Mouse (Mus musculus): ENCODE results near the gene Vps18. TPM values are rescaled to one million over a fixed set of nuclear protein-coding genes. Genes with fewer than 3 reads are reported as not detected.

The Vps18 gene
- polyA plus RNA-seq, 1 experiment: 0.73 TPM

DNA sequence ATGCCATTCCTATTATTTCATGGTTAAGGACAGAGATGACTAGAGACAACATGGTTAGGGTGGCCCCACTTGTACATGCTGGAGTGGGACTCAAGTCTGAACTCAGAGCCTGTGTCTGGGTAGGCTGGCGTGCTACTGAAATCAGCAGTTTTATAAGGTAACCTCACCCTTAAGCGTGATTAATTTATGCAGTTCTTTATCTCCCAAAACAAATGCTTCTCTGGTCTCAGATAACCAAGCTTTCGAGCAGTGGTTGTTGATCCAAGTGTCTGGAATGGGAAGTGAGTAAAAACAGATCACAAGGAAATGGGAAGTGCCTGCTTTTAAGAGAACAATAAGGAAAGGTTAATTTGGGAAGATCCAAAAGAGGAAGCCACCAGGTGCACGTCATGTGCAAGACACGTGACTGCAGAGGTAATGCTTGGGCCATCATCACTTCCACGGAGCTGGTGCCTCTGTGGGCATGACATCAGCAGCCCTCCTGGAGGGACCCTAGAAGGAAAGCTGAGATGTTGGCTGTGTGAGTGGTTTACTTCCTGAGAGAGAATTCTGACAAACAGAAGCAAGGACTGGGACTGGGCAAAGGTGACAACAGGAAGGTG lies 56.1 kb downstream of the Vps18 start:
- no peak for TF ChIP-seq GATA1 (IDR thresholded peaks at IDR 0.05; ENCODE audit: low read length)
- TF ChIP-seq TAL1 (IDR thresholded peaks at IDR 0.05; ENCODE audit: low read length): no peak
- no peak overlapping the region for H3K4me3 ChIP-seq (replicated peaks)
- H3K4me1 ChIP-seq (ENCODE audit: control insufficient read depth): no peaks in the 10 kb centered on the region
- H3K27me3 ChIP-seq (ENCODE audit: control insufficient read depth): peaks cover 8% of the 10 kb centered on the region
- H3K9me3 ChIP-seq (ENCODE audit: control insufficient read depth, low read length): no peaks in the 10 kb centered on the region
- H3K36me3 ChIP-seq (ENCODE audit: control insufficient read depth): no peaks in the 10 kb centered on the region

Other genes starting within 250 kb of the Vps18 start
- gene Knl1, start 241.6 kb upstream of the Vps18 start, polyA plus RNA-seq (2012): 0.18 and 0.37 TPM in 2 replicates
- 2.7 and 4.3 TPM in 2 replicates for gene Rad51, start 175.9 kb upstream of the Vps18 start, polyA plus RNA-seq (2012)
- 4.4 and 6.3 TPM in 2 replicates for gene Rmdn3, start 131.7 kb upstream of the Vps18 start, polyA plus RNA-seq (2012)
- 0.20 and 0.22 TPM in 2 replicates for gene Gchfr, start 121.0 kb upstream of the Vps18 start, polyA plus RNA-seq (2012)
- not detected in 2 replicates for gene Gm14137, start 114.2 kb upstream of the Vps18 start, polyA plus RNA-seq (2012)
- gene Zfyve19, start 80.1 kb upstream of the Vps18 start, polyA plus RNA-seq (2012): 1.1 and 1.9 TPM in 2 replicates
- 3.9 and 5.5 TPM in 2 replicates for gene Dnajc17, start 79.9 kb upstream of the Vps18 start, polyA plus RNA-seq (2012)
- gene Ppp1r14d, start 58.8 kb upstream of the Vps18 start, polyA plus RNA-seq (2012): not detected in 2 replicates
- gene Spint1, start 51.4 kb upstream of the Vps18 start, polyA plus RNA-seq (2012): 0.02 TPM in 1 of 2 replicates, not detected in the other
- not detected in 2 replicates for gene Rhov, start 17.5 kb upstream of the Vps18 start, polyA plus RNA-seq (2012)
- 0.04 and 0.05 TPM in 2 replicates for gene Dll4, start 37.0 kb downstream of the Vps18 start, polyA plus RNA-seq (2012)
- gene Chac1, start 62.5 kb downstream of the Vps18 start, polyA plus RNA-seq (2012): 3.1 and 7.6 TPM in 2 replicates
- 0.22 and 0.26 TPM in 2 replicates for gene Ino80, start 188.9 kb downstream of the Vps18 start, polyA plus RNA-seq (2012)